Mouse (Mus musculus): ENCODE results near the gene Olfr397.

Gene Olfr397

DNA sequence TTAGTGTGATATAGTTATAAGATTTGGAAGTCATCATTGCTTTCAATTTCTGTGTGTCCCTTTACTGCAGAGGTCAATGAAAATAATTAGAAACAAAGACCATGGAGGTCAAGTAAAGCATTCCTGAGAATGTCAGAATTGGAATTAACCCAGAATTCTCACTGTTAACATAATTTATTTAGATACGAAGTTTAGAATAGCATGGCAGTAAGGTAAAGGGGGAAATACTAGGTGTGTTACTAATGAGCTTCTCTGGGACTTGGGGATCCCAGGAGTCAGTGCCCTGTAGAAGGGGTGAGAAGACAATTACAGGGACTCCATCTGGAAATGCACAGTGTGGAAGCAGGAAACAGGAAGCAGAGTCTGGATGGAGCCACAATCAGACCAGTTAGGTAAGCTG, at the start of gene Olfr397:
Olfr397 (plus strand) TSS at position 301 of the 400 bp plus-strand sequence.
- in situ Hi-C loops (cut with MboI; ENCODE audit: unreplicated experiment in 2 of 2), result no loop called here

DNA sequence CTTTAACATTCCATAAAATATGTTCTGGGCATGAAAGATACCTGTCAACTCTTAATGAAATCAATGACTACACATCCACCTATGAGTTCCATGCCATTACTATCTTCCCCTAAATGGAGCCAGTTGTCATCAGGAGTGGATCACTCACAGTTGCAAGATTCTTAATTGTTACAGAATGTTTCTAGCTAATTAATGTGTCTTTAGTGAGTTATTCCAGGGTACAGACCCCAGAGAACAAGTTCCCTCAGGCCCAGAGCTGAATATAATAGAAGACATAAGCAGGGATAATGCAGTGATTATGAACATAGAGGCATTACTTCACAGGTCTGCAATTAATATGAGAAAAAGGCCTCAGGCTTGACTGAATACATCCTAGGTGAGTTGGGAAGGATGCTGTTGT, 24.2 kb upstream of the Olfr397 start, which contains the start of gene Olfr23:
Olfr23 (plus strand) TSS at position 301 of the 400 bp plus-strand sequence.
- in situ Hi-C loops (cut with MboI; ENCODE audit: unreplicated experiment in 2 of 2), result no loop called here

DNA sequence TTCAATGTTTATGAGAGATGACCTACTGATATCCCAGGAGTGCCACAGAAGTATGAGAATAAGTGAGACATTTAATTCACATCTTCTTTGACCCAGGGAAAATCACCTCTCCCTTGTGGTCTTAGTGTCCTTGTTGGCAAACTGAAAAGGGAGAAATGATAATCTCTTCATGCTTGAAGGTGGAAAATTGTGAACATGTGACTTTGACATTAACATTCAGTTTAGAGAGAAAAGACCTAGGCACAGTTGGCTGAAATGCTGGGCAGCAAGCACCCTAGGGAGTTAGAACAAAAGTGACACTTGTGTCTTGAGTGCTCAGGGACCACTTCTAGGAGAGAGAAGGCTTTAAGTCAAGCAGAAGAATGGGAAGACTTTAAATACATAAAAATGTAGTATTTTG, 29.7 kb downstream of the Olfr397 start, which contains the start of gene Olfr398:
Olfr398 (minus strand) TSS at position 101 of the 400 bp plus-strand sequence.
- in situ Hi-C loops (cut with MboI; ENCODE audit: unreplicated experiment in 2 of 2), result no loop called here

DNA sequence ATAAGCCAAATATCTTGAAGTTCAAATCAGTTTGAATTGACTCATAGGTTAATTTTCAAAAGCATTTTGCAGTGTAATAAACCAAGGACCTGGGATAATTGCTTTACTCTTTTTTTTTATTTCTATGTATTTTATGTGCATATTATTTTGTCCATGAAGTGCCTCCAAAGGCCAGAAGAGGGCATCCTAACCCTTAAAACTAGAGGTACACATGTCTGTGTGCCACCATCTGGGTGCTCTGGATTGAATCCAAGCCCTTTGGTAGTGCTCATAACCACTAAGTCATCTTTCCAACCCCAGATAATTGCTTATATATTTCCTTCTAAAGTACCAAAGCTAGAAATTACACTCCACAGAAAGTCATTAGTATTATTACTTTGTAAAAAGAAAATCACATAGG, 32.5 kb downstream of the Olfr397 start:
- in situ Hi-C loops (cut with MboI; ENCODE audit: unreplicated experiment in 2 of 2), result no loop called here
